Mouse (Mus musculus) CD4-positive, CD25-positive, alpha-beta regulatory T cell, adult 2 months (primary cell): ENCODE results near the gene Ndufs4.
"Not testable (repeated sequence)": the region's sequence is repeated elsewhere in the genome, so short reads cannot be mapped to it uniquely, and the experiment has no call there.

Experiments
- DNase-seq: peaks from one replicate; pipeline ENCODE4 v3.0.0-alpha.2; 2012; ENCODE audit warnings: low read depth, low spot score

Ndufs4 gene

DNA sequence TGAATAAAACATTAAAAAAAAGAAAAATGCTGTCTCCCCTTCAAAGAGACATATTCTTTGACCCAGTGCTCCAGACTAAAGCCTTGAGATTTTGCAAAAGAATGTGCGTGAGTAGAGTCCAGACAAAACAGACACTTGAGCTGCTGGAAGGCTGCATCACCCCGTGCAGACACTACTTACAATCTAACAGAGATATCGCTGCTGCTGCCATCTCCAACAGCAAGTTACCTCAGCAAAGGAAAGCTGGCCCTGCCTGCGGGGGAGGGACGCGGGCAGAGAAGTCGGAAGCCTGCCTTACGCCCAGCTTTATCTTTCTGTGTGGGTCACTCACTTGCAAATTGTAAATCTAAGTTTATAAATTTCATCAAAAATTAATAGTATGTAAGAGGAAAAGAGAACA lies 45.1 kb downstream of the Ndufs4 start:
- DNase-seq, result no peak

DNA sequence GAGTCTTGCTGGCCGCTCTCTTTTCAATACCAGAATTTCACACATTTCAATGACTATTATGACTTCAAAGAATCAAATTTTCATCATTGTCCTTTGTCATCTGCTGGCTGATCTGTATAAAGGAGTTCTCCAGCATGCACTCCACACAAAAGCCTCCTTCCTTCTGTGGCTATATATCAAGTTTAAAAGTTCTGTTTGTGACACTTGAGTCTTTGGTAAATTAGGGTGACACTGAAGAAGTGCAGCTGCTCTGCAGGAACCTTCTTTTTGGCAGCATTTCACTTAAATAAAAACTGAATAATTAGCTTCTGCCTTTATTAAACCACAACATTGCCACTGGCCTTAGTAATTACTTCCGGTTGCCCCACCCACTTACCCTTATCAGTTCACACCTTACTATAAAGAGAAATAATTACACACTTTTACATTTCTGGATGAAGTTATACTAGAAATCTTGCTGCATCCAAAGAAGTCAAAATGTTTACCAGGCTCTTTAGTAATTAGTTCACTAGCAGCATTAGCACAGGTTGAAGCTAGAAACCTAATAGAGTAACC lies 68.1 kb downstream of the Ndufs4 start:
- no peak for DNase-seq

DNA sequence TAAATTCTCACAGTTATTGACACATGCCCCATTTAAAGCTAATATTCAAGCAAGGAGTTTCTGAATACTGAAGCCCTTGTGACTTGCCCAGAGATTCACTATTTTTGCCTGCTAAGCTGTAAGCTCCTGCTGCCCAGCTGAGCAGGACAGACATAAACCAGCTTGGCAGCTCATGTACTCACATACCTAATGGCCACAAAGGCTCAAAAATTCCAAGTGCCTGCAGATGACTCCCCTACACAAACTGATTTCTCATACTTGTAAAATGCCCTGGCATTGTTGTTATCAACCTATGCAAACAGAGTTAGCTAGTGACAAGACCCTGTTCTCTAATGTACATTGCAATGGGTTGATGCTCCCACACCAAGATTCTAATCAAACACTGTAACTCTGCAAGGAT lies 68.9 kb downstream of the Ndufs4 start:
- no peak for DNase-seq

DNA sequence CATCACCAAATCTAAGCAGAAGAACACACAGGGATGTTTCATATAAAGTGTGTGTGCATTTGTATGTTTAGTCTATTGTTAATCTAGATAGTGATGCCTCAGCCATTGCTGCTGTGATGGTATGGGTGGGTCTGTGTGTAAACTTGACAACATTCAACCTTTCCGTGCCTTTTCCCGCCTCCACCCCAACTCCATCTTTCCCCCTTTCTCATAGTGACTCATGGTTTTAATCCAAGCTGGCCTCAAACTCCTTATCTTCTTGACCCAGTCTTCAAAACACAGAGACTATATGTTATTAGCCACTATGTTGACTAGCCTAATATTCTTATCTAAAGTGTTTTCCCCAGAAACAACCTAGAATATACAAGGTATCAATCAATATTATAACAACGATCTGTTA lies 72.7 kb downstream of the Ndufs4 start:
- no peak for DNase-seq

DNA sequence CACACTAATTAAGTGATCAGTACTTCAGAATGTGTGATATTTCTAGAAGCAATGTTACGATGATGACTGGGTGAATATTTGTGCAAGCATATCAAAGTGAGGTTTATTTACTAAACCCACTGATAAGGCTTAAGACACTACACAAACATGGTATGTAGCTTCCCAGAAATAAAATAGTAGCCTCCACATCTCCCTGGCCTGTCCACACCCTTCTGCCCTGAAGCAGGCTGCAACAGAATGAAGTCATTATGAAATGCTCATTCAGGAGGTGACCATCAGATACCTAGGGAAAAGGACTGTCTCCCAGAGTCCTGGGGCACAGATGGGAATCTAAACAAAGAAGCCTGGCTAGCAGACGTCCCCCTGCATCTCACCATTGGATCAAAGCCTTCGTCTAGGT lies 73.1 kb downstream of the Ndufs4 start:
- DNase-seq, result no peak

DNA sequence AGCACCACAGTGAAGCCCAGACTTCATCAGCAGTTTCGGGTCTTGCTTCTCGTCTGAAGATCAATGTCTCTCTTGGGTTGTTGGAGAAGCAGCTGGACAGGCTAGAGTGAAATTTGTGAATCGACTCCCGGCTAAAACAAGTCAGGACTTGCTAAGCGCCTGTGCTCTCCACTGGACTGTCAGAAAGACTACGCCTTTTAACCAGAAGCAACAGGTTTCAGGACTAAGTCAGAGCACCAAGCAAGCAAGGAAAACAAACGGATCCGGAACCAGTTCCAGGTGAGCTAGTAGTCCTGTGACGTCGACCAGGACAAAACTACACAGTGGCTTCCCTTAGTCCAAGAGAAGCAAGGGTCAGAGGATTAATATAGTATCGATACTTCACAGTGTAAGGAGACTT lies 77.5 kb downstream of the Ndufs4 start:
- DNase-seq, result no peak

DNA sequence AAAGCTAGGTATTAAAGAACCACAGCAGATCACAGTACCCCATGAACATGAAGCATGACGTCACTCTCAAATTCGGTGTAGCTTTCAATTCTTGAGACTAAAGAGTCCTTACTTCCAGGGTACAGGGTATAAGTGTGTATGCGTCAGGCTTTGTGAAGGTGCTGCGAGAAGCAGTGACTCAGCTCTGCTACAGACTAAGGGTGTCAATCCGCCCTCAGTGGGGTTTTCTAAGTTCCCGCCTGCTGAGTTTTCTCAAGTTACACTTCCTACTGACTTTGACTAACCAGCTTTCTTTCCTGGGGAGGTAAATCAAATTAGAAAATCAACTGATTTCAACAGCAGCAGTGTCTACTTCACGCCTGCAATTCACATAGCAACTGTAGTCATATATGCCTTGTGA lies 83.4 kb downstream of the Ndufs4 start:
- no peak for DNase-seq

DNA sequence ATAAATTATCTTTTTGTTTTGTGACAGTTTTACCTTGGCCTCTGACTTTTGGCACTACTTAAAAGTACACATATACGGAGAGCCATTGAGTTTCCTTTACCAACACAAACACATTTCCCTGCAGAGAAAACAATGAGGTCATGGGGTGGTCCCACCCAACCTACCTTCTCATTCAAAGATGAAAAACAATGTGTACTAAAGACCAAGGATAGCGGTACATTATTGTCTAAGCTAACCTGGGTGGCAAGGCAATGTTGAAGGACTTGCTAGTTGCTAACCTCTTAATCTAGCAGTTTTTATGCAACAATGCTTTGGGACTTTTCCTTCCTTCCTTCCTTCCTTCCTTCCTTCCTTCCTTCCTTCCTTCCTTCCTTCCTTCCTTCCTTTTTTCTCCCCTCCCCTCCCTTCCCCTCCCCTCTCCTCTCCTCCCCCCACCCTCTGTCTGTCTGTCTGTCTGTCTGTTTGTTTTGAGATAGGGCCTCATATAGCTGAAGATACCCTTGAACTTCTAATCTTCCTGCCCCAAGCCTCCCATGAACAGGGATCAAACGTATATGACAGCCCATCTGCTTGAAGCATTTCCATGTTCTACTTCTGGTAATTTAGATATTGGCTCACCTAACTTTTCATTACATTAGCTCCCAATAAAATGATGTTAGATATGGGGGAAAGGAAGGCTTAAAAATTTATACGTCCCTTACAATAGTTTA lies 84.4 kb downstream of the Ndufs4 start:
- DNase-seq, result no peak

DNA sequence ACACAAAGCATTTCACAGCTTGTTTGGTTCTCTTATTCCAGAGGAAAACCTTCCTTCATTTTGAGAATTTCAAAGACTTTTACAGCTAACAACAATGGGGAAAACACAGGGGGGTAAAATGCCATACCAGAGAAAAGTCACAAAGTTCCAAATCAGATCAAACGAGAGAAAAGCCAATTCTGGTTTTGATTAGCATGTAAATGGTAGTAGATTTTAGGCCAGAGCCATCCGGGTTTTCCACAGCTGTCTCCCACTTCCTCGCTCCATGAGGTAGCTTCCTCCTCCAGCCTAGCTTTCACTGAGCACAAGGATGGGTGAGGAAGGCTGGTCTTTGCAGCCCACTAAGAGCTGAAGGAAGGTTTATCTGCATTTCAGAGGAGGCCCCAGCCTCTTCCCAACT lies 90.3 kb downstream of the Ndufs4 start:
- no peak for DNase-seq

DNA sequence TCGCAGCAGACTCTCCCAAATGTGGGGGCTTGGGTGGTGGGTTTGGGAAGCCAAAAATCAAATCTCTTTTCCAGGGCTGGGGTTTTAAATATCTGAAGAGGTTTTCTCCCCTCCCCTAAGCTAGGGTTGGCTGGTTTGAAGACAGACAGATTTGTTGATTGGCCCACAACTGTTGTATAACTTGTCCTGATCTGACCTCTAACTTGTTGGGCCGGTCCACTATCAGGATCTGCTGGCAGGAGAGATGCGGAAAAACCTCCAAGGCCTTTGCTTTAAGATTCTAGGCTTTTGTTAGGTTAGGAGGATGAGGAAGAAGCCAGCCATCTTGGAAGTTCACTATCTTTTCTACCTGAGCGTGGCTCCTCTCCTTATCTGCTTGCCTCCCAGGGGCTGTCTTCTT lies 91.5 kb downstream of the Ndufs4 start:
- no peak for DNase-seq

DNA sequence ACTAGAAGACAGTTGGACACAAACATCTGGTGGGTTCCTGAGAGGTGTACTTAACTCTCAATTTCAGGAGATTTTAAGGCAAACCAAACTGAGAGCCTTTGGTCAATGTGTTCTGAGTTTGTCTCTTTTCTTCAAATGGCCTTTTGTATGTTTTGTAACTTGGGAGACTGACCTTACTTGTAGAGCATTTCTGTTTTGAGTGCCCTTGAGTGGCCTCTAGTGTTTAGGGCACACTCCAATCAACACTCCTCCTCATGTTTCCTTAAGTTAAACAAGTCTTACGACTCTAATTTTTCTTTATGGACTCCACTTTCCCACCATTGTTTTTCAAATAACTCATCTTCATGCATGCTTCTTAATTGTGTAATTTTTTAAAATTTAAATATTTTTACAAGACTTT lies 98.6 kb downstream of the Ndufs4 start:
- DNase-seq, result no peak

DNA sequence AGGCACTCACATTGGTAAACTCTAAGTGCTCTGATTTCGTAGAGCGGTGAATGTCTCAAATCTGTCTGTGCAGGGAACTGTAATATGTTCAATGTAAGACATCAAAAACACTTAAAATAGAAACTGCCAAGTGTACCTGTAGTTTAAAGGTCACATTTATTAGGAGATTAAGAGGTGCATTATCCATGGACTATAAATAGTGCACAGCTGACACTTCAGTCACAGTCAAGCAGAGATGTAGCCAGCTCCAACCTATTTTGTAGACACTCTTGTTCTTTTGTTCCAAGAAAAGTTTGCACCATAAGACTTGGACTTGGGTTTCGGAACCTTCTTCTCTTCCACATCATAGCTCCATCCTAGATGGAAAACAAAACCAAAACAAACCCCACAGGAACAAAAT lies 99.5 kb downstream of the Ndufs4 start:
- DNase-seq, result no peak

DNA sequence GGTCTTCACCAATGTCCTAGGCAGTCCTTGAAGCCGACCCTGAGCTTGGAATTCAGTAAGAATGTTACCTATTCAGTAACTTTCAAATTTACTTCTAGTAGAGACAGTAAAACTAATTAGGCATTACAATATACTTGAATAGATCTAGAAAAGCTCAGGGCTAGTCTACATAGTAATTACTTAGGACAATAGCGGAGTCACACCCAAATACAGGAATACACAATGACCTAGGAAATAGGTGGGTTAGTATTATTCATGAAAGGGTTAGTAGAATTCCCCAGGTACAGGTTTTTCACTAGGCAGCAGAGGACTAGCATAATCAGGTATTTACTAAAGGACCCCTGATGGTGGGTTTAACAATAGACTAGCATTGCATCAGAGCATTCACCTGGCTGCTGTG lies 109.4 kb downstream of the Ndufs4 start:
- DNase-seq, result not testable (repeated sequence)

DNA sequence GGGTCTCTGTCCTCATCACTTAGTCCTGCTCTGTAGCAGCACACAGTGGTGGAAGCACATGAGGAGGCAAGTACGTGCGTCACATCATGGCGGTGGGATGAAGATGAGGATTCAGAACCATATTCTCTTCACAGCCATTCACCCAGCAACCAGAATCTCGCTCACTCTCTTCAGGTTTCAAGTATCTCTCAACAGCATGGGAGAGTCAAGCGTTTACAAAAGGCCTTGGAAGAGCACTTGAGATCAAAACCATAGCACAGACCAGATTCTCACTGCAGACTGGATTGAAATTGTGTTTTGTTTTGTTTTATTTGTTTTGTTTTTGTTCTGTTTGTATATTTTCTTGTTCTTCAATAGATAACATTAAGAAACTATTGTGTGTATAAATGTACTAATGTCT lies 110.8 kb downstream of the Ndufs4 start:
- DNase-seq, result no peak

DNA sequence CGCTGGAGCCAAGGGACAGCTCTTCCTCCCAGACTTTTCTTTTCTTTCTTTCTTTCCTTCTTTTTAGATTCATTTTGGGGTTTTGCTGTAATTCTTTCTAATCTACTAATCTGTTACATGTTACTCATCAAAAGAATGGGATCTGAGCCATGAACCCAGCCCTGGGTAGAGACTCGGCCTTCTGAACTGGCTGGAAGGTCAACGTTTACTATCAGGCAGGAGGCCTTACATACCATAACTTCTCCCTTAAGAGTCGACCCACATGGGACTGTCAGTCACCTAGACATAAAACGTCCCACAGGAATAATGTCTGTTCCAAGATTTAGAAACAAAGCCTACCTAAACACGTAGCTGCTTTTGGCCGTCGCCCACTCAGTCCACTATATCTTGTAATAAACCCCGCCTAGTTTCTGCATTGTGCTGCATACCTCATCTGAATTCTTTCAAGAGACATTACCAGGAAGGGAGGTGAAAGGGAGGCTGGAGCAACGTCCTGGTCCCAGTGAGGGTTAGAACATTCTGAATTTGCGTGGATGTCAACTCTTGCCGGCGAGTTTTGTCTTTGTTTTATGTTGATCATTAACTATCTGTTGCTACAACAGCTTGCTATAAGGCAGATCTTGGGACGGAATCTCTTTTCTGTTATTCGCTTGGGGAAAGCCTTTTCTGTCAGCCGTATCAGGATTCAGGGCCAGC lies 116.5 kb downstream of the Ndufs4 start:
- DNase-seq, result no peak

DNA sequence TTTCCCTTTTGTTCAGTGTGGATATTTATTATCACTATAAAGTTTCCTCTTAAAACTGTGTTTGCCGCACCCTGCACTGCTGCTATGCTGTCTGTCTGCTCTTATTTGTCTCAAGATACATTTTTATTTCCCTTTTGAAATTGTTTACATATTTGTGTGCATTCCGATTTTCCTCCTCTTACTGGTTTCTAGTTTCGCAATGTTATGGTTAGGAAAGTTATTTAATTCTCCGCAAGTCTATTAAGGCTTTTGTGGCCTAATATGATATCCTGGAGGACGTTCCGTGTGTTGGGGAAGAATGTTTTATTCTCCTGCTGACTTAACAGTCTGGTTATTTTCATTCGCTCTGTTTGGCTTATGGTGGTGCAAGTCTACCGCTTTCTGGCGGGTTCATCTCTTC lies 120.3 kb downstream of the Ndufs4 start:
- DNase-seq, result no peak

DNA sequence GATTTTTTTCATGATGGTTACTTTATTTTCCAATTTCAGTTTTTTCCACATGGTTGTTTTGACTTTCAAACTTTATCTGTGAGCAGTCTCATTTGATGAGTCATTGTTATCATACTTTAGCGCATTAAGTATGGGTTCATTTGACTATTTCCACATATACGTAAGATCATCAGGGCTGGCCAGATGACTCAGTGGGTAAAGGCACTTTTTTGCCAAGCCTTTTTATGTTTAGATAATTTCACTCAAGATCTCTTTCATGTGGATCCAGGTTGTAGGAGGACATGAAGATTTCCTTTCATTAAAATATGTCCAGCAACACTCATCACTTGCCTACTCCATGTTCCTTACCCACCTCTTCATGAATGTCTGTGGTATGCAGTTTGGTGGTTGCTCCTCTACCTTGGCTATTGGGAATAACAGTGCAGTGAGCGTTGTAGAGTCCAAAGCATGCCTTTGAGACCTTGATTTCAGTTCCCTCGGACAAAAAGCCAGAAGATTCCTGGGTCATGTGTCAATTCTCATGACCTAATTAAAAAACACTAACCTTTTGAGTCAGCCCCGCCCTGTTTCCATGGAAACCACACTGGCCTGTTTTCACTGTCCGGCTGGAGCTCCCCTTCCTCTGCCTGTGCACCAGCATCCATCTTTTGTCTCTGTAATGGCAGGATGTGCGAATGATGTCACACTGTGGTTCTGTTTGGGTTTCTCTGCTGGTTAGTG lies 127.4 kb downstream of the Ndufs4 start:
- no peak for DNase-seq

DNA sequence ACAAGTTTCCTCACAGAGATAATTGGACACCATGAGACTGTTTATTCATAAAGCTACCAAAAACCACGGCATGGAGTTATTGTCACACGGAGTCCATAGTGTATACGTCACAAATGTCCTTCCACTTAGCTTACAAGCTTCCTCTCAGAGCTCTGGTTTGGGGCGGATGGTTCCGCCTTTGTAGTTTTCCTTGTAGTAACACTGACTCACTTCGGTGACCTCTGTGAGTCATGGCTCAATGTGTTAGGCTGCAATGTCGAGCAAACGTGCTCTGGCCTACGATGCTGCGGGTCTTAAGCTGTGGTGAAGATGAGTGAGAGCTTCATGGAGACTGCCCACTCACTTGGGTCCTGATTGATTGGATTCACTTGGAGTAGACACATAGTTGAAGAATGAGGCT lies 133.4 kb downstream of the Ndufs4 start:
- no peak for DNase-seq
